Mouse (Mus musculus) heart, adult 18-20 months (tissue): ENCODE results near the gene Pheta2. TPM values are rescaled to one million over a fixed set of nuclear protein-coding genes. Genes with fewer than 3 reads are reported as not detected.
A peak's percentile ranks its signal among the peaks of the same experiment; 100 is the strongest.
"Not testable (repeated sequence)": the region's sequence is repeated elsewhere in the genome, so short reads cannot be mapped to it uniquely, and the experiment has no call there.

Source experiments
- DNase-seq, 2 experiments: peaks; one replicate each; pipeline ENCODE4 v3.0.0; 2021 to 2022; ENCODE audit warnings: mixed read lengths in 1 of 2
- microRNA-seq, 2 experiments: library from miRNA; unstranded; fragments of <30 nt; microRNA quantifications; one replicate each; pipeline ENCODE4 v1.2.0; 2022
- total RNA-seq, 2 experiments: library from RNA; stranded (reverse); gene quantifications; 2 replicates each; pipeline ENCODE4 v1.2.3; 2021

Pheta2 gene
- total RNA-seq, 2 experiments from 2014 or later = 0.72 to 0.75 TPM

GRCm38 (mm10) chr15:82368851-82369250, 30.1 kb downstream of the Pheta2 start:
- DNase-seq = no peak

- peak in 1 of 2 experiments; percentile 5 for DNase-seq
Measured at GRCm38 (mm10) chr15:82372446-82372845, 33.7 kb downstream of the Pheta2 start.

GRCm38 (mm10) chr15:82372991-82373390, 34.2 kb downstream of the Pheta2 start:
- DNase-seq = peak in 1 of 2 experiments; percentile 5

- no peak for DNase-seq
Measured at GRCm38 (mm10) chr15:82374437-82374836, 35.7 kb downstream of the Pheta2 start.

GRCm38 (mm10) chr15:82375855-82376254, 37.1 kb downstream of the Pheta2 start:
- DNase-seq = peak in 1 of 2 experiments; percentile 19

- peak; percentile 86 to 93 for DNase-seq
Measured at GRCm38 (mm10) chr15:82376393-82377138, 37.8 kb downstream of the Pheta2 start.

GRCm38 (mm10) chr15:82377701-82378100, 39.0 kb downstream of the Pheta2 start:
- DNase-seq = no peak

- peak; percentile 56 to 63 for DNase-seq
Measured at GRCm38 (mm10) chr15:82378261-82379180, 39.8 kb downstream of the Pheta2 start.

GRCm38 (mm10) chr15:82379511-82379870, 40.7 kb downstream of the Pheta2 start:
- DNase-seq = no peak

GRCm38 (mm10) chr15:82379871-82380713, 41.4 kb downstream of the Pheta2 start, which contains the start of gene Cyp2d22:
TSS of gene Cyp2d22 (minus strand) at chr15:82380260.
- DNase-seq = peak; percentile 81 to 82

GRCm38 (mm10) chr15:82380714-82381062, 41.9 kb downstream of the Pheta2 start:
- DNase-seq = no peak

GRCm38 (mm10) chr15:82382441-82382840, 43.7 kb downstream of the Pheta2 start:
- DNase-seq = no peak

- DNase-seq = no peak
Measured at GRCm38 (mm10) chr15:82385729-82386128, 47.0 kb downstream of the Pheta2 start.

- DNase-seq = not testable (repeated sequence)
Measured at GRCm38 (mm10) chr15:82389916-82390315, 51.2 kb downstream of the Pheta2 start.

- not testable (repeated sequence) for DNase-seq
Measured at GRCm38 (mm10) chr15:82393922-82394321, 55.2 kb downstream of the Pheta2 start, which contains the start of gene Cyp2d11. TSS of gene Cyp2d11 (minus strand) at chr15:82394022.

Small RNA genes lying within 50 kb of the gene (microRNA-seq; reads per million reads assigned to microRNA genes)
- 0 reads per million in 2 experiments for gene Mir7684

Other genes with a start within 250 kb of the Pheta2 start
- gene Ccdc134, start 211.0 kb upstream of the Pheta2 start, total RNA-seq = 1 to 10 TPM; 4.0 to 4.4 TPM
- gene Srebf2, start 191.8 kb upstream of the Pheta2 start, total RNA-seq = 10 to 100 TPM; 18.2 to 22.1 TPM
- under 1 TPM in 1 of 2 experiments, not detected in 1; 0.21 TPM for gene Shisa8, start 126.1 kb upstream of the Pheta2 start, total RNA-seq
- 1 to 10 TPM in 1 of 2 experiments, under 1 TPM in 1; 0.35 to 2.2 TPM for gene Tnfrsf13c, start 114.6 kb upstream of the Pheta2 start, total RNA-seq
- under 1 TPM; 0.42 to 0.46 TPM for gene Cenpm, start 94.2 kb upstream of the Pheta2 start, total RNA-seq
- not detected for gene 1500009C09Rik, start 86.5 kb upstream of the Pheta2 start, total RNA-seq
- 1 to 10 TPM in 1 of 2 experiments, under 1 TPM in 1; 0.62 to 1.1 TPM for gene Sept3, start 64.0 kb upstream of the Pheta2 start, total RNA-seq
- not detected for gene Wbp2nl, start 40.0 kb upstream of the Pheta2 start, total RNA-seq
- gene Naga, start within 50 bp of the Pheta2 start, total RNA-seq = 10 to 100 TPM; 25.4 to 32.2 TPM
- gene Smdt1, start within 50 bp of the Pheta2 start, total RNA-seq = 100 to 1,000 TPM; 185 to 222 TPM
- 100 to 1,000 TPM; 750 to 751 TPM for gene Ndufa6, start 15.4 kb downstream of the Pheta2 start, total RNA-seq
- 10 to 100 TPM; 25.8 to 30.1 TPM for gene Cyp2d22, start 41.3 kb downstream of the Pheta2 start, total RNA-seq
- gene Cyp2d11, start 55.1 kb downstream of the Pheta2 start, total RNA-seq = not detected
- not detected for gene Cyp2d10, start 68.3 kb downstream of the Pheta2 start, total RNA-seq
- not detected for gene Cyp2d9, start 94.5 kb downstream of the Pheta2 start, total RNA-seq
- not detected for gene Cyp2d12, start 216.1 kb downstream of the Pheta2 start, total RNA-seq